Mouse (Mus musculus): ENCODE measurements at regions not wholly inside any gene's neighbourhood (a gene's known extent, or its start where the extent isn't known, plus 50 kb on each side); places are given as distances from the start of the nearest gene placed in this dataset.
"Not testable (repeated sequence)": the region's sequence is repeated elsewhere in the genome, so short reads cannot be mapped to it uniquely, and the experiment has no call there.

DNA sequence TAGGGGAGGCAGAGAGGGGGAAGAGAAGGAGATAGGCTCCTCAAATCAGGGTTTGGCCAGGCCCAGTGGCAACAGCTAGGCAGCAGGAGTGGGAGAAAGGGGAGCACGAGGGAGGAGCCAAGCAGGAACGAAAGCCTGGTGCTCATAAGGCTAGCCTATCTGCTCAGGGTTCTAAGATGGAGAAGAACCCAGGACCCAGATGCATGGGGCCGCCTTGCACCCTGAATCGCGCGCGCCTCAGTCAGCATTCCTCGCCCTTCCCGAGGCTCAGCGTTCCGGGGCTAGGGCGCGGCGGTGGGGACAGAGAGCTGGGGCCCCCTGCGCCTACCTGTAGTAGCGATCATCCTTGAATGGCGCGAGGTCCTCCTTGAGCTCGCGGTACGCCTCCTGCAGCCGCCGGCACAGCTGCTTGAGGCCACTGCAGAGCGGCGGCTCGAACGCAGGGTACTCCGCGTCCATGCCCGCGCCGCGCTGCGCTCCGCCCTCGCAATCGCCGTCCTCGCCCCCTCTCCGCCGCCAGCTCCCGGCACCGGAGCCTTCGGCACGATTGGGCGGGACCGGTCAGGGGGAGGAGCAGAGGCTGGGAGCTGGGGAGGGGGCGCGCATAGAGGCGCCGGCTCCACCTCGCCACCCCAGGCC is 60.1 kb downstream of the Dynlt1b start:
- not testable (repeated sequence) for DNase-seq (ENCODE audit: low read depth in 1 of 2, low spot score in 2 of 2)

DNA sequence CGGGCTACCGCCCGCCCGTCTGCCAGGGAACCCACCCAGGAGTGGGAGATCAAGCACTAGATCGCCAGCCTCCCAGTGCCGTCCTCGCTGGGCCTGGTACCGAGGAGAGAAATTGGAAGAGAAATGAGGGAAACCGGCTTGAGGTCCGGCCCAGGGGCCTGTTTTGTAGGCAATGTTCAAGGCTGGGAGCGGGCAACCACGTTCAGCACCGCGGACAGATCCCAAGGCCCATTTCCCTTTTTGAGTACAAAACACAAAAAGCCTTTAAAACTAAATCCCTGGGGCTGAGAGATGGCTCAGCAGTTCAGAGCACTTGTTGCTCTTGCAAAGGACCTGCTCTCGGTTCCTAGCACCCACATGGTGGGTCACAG is 60.6 kb downstream of the Dynlt1b start:
- not testable (repeated sequence) for DNase-seq (ENCODE audit: low read depth in 1 of 2, low spot score in 2 of 2)

DNA sequence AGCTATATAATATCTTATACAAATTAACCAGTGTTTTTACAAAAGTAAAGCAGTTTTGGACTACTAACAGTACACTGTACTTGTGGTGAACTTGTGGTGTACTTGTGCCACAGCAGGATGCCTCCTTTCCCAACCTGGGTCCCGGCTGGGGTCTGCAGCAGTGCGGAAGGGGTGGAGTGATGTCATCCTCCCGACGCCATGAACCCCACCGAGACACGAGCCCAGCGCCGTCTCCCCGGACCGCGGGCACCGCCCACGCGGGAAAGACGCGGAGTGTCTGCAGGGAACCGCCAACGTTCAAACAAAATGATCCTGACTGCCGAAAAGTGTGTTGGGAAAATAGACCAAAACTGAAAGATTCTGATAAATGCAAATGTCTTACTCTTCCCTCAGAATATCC is 62.6 kb downstream of the Dynlt1b start:
- DNase-seq (ENCODE audit: low read depth in 1 of 2, low spot score in 2 of 2), result not testable (repeated sequence)

DNA sequence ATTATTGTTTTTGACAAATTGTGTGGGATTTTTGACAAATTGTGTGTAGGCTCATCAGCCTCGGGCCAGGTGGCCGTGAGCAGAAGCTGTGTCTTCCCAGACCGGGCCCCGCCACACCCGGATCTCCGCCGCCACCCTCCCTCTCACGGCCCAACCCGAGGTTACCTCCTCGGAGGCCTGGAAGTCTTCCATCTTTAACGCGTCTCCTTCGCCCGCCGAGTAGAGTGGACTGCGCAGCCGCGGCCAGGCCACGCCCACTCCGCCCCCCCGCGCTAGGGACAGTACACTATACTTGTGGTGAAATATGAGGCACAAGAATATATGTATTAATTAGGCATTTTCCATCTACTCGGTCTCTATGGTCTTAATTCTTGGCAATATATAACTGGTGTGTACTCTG is 63.0 kb downstream of the Dynlt1b start:
- DNase-seq (ENCODE audit: low read depth in 1 of 2, low spot score in 2 of 2), result peak; percentile 39 to 64

DNA sequence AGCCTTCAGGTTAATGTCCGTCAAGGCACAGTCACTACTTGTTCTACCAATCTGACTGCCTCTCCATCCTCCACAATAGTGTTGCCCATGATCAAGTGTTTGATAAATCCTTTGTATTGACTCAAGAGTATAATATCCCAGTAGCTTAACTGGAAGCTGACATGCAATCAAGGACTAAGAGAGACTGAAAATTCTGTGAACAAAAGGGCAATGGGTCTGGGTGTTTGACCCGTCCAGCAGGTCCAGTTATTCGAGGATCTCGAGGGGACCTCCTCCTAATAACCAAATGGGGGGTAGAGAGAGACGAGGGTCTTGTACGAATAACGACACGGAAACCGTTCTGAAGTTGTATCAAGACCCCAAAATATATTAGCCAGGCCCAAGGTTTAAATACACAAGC is 66.6 kb downstream of the Dynlt1b start:
- DNase-seq (ENCODE audit: low read depth in 1 of 2, low spot score in 2 of 2), result not testable (repeated sequence)

DNA sequence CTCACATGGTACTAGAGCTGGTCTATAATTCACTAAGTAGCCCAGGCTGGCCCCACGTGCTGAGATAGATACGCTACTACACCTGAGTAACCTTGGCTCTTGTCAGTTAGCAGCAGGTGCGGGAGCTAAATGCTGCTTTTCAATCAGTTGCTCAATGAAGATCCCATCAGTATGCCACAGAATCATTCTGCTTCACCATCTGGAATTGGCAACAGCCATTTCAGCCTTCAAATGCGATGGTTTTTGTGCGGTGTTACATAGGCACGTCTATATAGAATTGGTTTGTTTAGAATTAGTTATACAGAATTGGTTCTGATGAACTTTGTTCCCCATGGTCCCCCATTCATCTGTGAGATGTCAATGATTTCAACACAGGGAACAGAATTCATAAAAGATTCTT is 72.8 kb downstream of the Dynlt1b start:
- DNase-seq (ENCODE audit: low read depth in 1 of 2, low spot score in 2 of 2), result not testable (repeated sequence)

DNA sequence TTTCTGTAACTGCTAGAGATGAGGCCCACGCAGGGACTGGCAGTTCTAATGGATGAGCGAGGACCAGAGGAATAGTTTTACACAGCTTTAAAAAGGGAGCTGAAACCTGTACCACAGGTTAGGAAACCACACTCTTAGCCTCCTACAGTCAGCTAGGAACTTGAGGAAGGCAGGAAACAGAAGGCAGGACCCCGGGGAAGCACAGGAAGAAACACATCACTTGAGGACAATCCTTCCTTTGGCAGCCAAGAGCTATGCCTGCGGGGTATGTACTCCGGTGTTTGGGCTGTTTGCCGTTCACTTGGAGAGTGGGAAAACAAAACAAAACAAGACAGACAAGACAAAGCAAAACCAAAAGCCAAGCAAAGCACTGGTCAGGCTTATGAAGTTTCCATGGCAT is 76.0 kb downstream of the Dynlt1b start:
- not testable (repeated sequence) for DNase-seq (ENCODE audit: low read depth in 1 of 2, low spot score in 2 of 2)

DNA sequence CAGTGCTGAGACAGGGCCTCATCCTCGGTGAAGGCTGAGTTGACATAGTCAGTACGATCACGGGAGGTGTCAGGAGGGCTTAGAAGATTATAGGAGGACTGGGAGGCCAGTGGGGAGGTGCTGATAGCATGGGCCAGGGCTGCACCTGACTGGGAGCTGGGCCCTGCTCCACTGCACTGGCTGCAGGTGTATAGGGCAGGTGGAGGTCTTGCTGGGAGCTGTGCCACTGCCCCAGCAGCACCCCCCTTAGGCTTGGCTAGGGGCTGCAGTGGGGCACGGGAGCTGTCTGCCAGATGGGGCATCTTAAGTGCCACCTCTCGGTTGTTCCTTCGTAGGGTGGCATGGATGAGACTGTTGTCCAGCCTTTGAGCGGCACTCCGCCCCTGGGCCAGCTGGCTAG is 85.2 kb downstream of the Dynlt1b start:
- DNase-seq (ENCODE audit: low read depth in 1 of 2, low spot score in 2 of 2), result not testable (repeated sequence)

DNA sequence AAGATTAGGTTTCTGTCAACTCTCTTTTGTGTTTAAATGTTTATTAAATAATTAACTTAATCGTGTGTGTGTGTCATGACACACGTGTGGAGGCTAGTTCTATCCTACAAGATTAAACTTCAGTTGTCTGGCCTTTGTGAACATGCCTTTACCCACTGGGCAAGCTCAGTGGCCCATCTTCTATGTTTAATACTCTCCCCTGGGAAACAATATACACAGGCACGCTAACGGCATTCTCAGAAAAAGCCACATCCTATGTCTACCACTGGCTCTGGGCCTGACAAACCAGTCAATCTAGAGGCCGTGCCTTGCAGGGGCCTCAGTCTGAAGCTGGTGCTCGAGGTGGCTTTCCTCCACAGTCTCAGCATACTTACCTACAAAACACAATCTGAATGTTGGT is 82.4 kb upstream of the Dynlt1c start:
- not testable (repeated sequence) for DNase-seq (ENCODE audit: low read depth in 1 of 2, low spot score in 2 of 2)

DNA sequence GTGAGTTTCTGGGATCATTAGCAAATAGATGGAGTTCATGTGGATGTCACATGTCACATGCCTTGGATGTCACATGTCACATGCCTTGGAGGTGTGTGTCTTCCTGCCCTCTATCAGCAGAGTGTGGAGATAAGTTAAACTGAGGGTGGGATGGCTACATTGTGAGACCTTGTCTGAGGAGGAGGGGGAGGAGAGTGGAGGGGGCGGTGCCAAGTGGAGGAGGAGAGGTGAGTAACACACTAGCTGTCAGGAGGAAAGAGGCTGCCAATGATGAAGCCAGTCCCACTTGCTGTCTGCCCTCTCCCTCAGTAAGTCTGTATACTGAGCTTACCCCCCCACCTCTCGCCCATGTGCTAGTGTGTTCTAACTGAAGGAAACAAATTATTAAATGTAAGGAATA is 81.5 kb upstream of the Dynlt1c start:
- DNase-seq (ENCODE audit: low read depth in 1 of 2, low spot score in 2 of 2), result not testable (repeated sequence)

DNA sequence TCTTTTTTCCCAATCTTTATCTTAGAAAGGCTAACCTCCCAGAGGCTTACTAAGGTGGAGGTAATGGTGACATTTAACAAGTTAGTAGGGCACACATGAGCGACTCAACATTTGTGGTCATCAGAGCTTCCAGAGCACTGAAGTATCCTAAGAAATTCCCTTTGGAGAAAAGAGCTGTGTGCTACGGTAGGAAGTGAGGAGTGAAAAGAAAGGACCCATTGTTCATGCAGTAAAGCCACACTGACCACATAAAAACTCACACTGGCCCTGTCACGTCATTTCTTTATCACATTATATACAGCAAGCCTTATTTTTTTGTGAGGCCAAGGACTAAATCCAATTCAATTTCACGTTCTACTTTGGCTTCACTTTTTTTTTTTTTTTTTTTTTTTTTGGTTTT is 80.7 kb upstream of the Dynlt1c start:
- not testable (repeated sequence) for DNase-seq (ENCODE audit: low read depth in 1 of 2, low spot score in 2 of 2)

DNA sequence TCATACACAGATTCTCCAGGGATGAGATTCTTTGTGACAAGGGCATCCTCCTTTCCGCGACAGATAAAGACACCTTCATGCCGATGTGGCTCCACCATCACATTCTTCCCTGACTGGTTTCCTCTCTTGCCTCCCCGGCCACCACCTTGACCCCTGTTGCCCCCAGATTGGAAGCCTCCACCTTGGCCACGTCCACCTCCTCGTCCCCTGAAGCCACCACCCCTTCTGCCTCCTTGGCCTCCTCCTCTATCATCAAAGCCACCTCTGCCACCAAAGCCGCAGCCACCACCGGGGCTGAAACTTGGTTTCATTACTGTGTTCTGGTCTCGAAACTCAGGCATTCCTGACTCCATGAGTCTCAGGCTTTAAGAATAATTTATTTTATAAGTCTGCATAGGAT is 79.3 kb upstream of the Dynlt1c start:
- DNase-seq (ENCODE audit: low read depth in 1 of 2, low spot score in 2 of 2), result not testable (repeated sequence)

DNA sequence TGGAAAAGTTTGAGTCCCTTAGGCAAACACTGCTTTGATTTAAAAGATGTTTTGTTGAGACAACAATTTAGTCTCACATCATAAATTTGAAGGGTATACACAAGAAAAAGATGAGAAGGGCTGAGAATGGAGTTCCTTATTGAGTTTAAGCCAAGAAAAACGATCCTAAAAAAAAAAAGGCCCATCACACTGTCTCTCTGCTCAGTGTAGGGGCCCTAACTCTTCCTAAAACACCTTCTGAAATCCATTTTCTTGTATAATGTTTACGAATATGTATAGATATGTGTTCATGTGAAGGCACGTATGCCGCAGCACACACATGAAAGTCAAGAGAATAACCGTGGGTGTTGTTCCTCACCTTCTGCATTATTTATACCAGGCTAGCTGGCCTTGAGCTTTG is 62.7 kb upstream of the Dynlt1c start:
- DNase-seq (ENCODE audit: low read depth in 1 of 2, low spot score in 2 of 2), result not testable (repeated sequence)

DNA sequence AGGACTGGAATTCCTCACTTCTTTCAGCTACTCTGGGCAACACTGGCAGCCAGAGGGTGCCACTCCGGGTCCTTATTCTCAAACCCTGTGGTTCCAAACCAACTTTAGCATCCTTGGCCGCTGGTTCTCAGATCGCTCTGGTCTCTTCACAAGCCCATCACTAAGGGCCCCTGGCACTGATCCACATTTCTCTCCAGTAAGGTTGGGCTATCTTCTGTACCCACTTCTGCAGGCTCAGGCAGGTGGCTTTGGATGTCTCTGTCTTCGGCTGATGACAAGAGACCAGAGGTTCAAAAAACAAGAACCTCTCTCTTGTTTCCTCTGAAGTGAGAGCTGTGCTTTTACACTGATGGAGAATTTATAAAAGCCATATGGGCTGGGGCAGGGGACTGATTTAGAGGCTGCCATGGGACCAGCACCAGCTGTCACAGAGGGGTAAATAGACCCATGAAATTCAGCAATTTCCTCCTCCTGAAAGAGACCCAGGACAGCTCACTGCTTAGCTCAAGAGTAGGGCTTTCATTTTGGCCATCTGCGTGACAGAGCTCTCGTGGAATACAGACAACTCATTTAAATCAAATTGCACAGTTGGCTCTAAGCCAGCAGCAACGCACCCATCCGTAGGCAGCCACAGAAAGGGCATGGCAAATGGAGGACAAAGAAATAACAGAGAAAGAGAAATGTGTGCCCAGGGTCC is 54.3 kb upstream of the Dynlt1c start:
- not testable (repeated sequence) for DNase-seq (ENCODE audit: low read depth in 1 of 2, low spot score in 2 of 2)

DNA sequence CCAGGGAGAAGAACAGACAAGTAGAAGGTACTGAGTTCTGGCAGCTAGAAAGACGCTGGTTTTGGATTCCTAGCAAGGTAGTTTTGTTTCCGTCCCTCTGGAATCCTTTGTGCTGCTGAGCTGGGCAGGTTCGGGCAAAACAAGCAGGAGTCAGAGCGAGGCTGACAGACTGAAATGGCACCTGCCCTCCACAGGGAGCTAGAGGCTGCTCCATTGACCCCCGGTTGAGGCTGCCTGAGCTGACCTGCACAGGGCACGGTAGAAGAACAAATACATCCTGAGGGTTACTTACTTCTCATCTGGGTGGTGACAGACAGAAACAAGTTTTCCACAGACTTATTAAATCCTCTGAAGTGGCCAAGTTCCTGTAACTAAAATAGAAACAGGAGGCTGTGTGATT is 53.5 kb upstream of the Dynlt1c start:
- not testable (repeated sequence) for DNase-seq (ENCODE audit: low read depth in 1 of 2, low spot score in 2 of 2)

Data from monocyte, adult 2 months (primary cell).